Mouse (Mus musculus) mouse embryonic stem cell (cell line): ENCODE data around the gene Banp.

Experiments used
- in situ Hi-C, 2 experiments: fragments of 300-500 bp; cut with MboI; formaldehyde crosslinking; loops; 1 replicate in 1 of 2; 3 replicates in 1 of 2; pipeline ENCODE4 v1.14.3; 2019 to 2020; ENCODE audit warnings: low sequenced_read_pairs in 2 of 2, low pct_unique_long_range_greater_than_20kb in 1 of 2, mixed read lengths in 1 of 2; ENCODE audit not compliant: unreplicated experiment in 1 of 2

The Banp gene

GRCm38 (mm10) chr8:121944831-121945230 is 4.7 kb upstream of the Banp start, which contains the start of gene Car5a:
TSS of gene Car5a (minus strand) at chr8:121944904.
- in situ Hi-C loops = loop anchor here in 1 of 2 experiments (25.0 kb wide), 1 partner anchor 358 kb away; the partner anchor contains the start of genes Fbxo31 and Map1lc3b

DNA sequence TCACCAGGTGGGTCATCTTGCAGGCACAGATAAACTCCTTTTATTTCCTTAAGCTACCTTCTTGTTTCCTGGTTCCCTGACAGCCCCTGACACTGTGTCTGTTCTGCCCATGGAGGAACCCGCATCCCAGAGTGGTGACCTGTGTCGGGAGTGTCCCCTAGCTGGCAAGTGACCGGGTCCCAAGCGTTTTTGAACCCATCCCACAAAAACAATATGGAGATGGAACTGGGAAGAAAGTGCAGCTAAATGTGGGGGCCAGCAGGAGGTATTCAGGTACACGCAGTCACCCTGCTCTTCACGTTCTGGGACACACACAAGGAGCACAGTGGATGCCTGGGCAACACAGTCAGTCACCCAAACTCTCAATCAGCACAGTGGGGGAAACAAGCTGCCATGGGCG is 3.2 kb upstream of the Banp start:
- in situ Hi-C loops = loop anchor here in 1 of 2 experiments (25.0 kb wide), 1 partner anchor 359 kb away; the partner anchor contains the start of genes Fbxo31 and Map1lc3b

DNA sequence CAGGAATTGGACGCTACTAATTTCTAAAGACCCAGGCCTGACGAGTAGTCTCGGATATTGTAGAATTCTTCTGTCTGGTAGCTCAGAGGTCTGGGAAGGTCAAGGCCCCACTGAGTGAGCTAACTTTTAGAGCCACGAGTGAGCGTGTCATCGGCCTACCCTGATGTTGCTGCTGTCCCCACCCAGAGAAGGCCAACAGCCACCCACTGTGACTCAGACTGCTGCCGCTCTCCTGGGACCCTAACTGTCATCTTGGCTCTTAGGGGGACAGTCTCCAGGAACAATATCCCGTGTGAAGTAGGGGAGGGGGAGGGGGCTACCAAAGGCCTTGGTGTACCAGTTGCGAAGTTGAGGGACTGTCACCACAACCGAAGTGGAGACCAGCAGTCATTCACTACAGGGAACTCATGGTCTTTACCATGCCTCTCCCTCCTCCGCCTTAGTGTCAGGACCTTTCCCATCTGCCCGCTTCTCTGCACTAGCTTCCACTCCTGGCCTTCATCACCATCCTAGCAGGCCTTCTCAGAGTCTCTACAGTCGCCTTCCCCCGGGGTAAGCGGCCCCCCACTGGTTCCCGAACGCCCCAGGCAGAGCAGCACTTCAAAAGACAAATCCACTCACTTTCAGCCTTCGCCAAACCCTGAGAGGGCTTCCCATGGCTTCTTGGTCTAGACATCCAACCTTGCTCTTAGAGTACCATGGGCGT is 2.4 kb upstream of the Banp start:
- in situ Hi-C loops = loop anchor here in 1 of 2 experiments (25.0 kb wide), 1 partner anchor 360 kb away; the partner anchor contains the start of genes Fbxo31 and Map1lc3b

DNA sequence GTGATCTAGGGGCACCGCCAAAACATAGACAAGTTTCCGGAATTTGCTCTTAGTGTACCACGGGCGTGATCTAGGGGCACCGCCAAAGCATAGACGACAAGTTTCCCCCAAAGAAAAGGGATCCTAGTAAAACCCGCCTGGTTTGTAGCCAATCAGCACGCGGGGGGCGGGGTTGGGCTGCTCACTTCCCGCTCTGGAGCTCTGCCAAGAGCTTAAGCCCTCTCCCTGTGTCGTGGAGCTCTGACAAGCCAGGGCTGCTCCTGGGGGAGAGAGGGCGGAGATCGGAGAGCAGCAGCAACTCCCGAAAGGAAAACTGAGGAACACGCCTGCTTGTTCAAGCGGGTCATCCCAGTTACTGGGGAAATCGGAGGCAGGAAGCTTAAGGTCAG is 1.8 kb upstream of the Banp start:
- in situ Hi-C loops = loop anchor here in 1 of 2 experiments (25.0 kb wide), 1 partner anchor 360 kb away; the partner anchor contains the start of genes Fbxo31 and Map1lc3b

DNA sequence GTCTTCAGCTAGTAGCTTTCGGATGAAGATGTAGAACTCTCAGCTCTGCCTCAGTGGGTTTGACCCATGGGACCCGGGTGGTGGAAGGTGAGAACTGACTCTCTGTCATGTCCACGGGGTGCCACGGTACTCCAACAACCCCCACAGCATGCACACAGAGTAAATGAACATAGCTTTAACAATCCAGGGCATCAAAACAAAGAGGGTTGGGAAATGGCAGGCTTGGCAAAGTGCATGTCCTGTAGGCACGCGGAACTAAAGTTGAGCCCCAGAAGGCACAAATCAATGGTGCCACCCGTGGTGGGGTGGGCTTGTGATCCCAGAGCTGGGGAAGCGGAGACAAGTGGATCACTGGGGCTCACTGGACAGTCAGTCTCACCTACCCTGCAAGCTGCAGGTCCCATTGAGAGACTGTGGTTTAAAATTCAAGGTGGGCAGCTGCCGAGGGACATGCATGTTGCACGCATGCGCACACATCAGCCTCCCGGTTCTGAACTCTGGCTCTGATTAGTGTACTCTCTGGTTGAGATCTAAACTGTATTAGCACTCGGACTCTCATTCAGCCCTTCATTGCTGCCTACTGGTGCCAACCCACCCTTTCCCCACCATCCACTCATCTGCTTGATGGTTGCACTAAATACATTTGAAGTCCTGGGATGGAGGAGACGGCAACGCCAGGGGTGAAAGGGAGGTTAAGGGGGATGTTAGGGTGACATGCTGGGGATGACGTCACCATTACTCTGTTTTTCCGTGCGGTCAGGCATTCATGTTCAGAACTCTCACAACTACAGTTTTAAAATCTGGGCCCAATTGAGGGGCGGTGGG is 1.0 kb upstream of the Banp start:
- in situ Hi-C loops = loop anchor here in 1 of 2 experiments (25.0 kb wide), 1 partner anchor 361 kb away; the partner anchor contains the start of genes Fbxo31 and Map1lc3b

GRCm38 (mm10) chr8:121949941-121950748 is 595 bp downstream of the Banp start:
- in situ Hi-C loops = loop anchor here in 1 of 2 experiments (25.0 kb wide), 1 partner anchor 363 kb away; the partner anchor contains the start of genes Fbxo31 and Map1lc3b

- in situ Hi-C loops = no loop called here
These were observed 1.5 kb downstream of the Banp start for GRCm38 (mm10) chr8:121950749-121951655.

- in situ Hi-C loops = no loop called here
These were observed 2.1 kb downstream of the Banp start for GRCm38 (mm10) chr8:121951656-121952009.

- in situ Hi-C loops = no loop called here
These were observed 2.6 kb downstream of the Banp start for GRCm38 (mm10) chr8:121952122-121952521.

- in situ Hi-C loops = no loop called here
These were observed 3.2 kb downstream of the Banp start for GRCm38 (mm10) chr8:121952800-121953199.

- in situ Hi-C loops = no loop called here
These were observed 4.4 kb downstream of the Banp start for GRCm38 (mm10) chr8:121953821-121954545.

- in situ Hi-C loops = no loop called here
These were observed 5.5 kb downstream of the Banp start for GRCm38 (mm10) chr8:121954981-121955555.

DNA sequence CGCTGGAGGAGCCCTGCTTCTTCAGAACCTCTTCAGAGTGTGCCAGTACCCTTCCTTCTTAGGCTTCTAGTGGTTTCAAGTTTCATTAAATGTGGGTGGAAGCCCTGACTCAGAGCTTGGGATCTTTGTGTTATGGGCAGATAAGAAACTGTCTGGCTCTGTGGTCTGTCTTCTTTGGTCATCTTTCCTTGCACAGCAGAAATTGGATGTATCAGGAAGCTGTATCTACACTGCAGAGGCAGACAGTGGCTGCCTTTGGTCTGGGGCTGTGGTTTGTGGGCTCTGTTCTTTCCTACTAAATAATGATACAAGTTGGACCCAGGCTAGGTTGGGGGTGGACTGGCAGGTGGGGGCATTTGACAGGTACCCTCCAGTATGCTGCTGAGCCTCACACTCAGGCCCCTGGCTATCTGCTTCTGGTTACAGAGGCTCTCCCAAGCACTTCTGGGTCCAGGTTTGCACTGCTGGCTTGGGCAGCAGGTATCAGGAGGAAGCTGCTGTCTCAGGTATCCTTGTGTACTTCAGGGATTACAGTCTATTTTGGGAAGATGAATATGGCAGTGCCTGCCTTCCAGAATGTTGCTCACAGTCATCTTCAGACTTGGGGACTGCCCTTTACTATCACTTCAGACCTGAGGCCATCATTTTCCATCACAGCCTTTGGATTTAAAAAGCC is 6.4 kb downstream of the Banp start:
- in situ Hi-C loops = no loop called here

DNA sequence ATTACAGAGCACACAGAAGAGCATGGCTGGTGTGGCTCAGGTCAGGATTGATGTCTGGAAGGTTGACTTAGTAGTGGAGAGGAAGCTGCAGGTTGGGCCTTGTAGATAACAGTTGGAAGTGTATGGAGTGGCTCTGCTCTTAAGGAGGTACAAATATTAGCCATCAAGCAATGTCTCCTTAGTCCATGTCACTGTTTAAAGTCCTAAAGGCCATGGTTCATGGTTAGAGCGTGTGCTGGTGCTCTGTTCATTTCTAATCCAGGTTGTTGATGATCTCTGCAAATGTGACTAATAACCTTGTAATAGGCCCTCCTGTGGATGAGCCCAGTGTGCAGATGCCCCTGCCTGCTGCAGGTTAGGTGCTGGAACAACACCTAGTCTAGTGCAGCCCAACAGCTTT is 8.8 kb downstream of the Banp start:
- in situ Hi-C loops = no loop called here

DNA sequence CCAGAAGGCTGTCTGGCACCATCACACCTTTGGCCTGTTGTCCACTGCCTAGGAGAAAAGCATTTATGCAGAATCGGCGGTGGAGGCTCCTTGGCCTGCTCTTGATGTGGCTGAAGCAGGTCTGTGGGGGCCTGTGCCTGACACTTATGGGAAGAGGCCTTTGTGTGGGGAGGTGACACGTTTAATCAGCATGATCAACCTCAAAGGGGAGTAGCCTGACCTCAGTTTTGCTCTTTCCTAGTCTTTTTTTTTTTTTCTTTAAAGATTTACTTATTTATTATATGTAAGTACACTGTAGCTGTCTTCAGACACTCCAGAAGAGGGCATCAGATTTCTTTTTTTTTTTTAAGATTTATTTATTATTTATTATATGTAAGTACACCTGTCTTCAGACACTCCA is 13.3 kb downstream of the Banp start:
- in situ Hi-C loops = no loop called here
